8 mouse cellular contexts compared by ENCODE assay signal in genomic region chr5:121385461-121386119, GRCm38 (mm10). TPM values are rescaled to one million over a fixed set of nuclear protein-coding genes. Genes with fewer than 3 reads are reported as not detected.
A peak's percentile ranks its signal among the peaks of the same experiment; 100 is the strongest.
DNase-seq lines count a peak whose midpoint lies in the region; ATAC-seq lines count a peak whose summit lies in the region.

TSS of gene Trafd1 (minus strand) at chr5:121385632.

- ATAC-seq in frontal cortex, adult (ENCODE audit: low TSS enrichment): peak; percentile 71

- H3K36me3 ChIP-seq in hindbrain, embryonic 10.5 days: peaks cover 26% of the 10 kb centered on the region

- peaks cover 36% of the 10 kb centered on the region for H3K4me1 ChIP-seq in hindbrain, embryonic 10.5 days (replicated peaks)

- WGBS in hindbrain, embryonic 10.5 days: under 1% methylated on average over 43 of the region's 45 CpGs

- peak within 1 kb of the TSS; percentile 69 for H3K4me3 ChIP-seq in hindbrain, embryonic 10.5 days

- H3K27me3 ChIP-seq in hindbrain, embryonic 10.5 days (ENCODE audit: insufficient read depth, poor library complexity, severe bottlenecking): peaks cover 15% of the 10 kb centered on the region

- peak within 1 kb of the TSS; percentile 92 for H3K27ac ChIP-seq in hindbrain, embryonic 10.5 days

- peaks cover 6% of the 10 kb centered on the region for H3K9me3 ChIP-seq in hindbrain, embryonic 10.5 days

- peak; percentile 86 for DNase-seq in MEL-GATA-1-ER (ENCODE audit: extremely low read depth, low read depth)
- peak; percentile 91 for DNase-seq in cerebellum, adult 8-10 months
- DNase-seq in hindbrain, embryonic 10.5 days (ENCODE audit: low spot score): peak; percentile 94
- DNase-seq in layer of hippocampus, postnatal 10 days (ENCODE audit: low spot score in 2 of 2): peak; percentile 92 to 94
- peak; percentile 98 for DNase-seq in lung, postnatal 10 days
- peak; percentile 96 for DNase-seq in ovary, postnatal 36 days (ENCODE audit: low spot score)
- DNase-seq in thymus, postnatal 25 days: peak; percentile 89

RNA-seq across cellular contexts. Expression of gene Trafd1, which starts in this region (rescaled TPM):
- polyA plus RNA-seq in hindbrain, embryonic 10.5 days (2016; fragmentation: Nextera tagmentation; extraction: Ambion mirVana): 70.8 and 96.2 TPM in 2 replicates
- total RNA-seq in layer of hippocampus, postnatal 10 days (2021): 10 to 100 TPM; 83.2 to 90.3 TPM

Comparison
In these comparisons a context has a peak if more than half of its experiments do, and no peak if none do; other contexts are left out.
1. Peak in every context shown above with its lines: DNase-seq, ATAC-seq, H3K4me3 ChIP-seq and H3K27ac ChIP-seq.